Mouse (Mus musculus): ENCODE measurements around the gene Stambpl1. TPM values are rescaled to one million over a fixed set of nuclear protein-coding genes. Genes with fewer than 3 reads are reported as not detected.

Stambpl1 gene
- 10 to 100 TPM; 22.4 to 22.5 TPM for total RNA-seq (2023)

GRCm38 (mm10) chr19:34192008-34192963 lies at the start of gene Stambpl1:
Stambpl1 (plus strand) TSS chr19:34192229.

GRCm38 (mm10) chr19:34165891-34166290 lies 26.1 kb upstream of the Stambpl1 start, which contains the start of gene Ankrd22:
Ankrd22 (minus strand) TSS chr19:34166053.

GRCm38 (mm10) chr19:34254880-34255681 lies 63.1 kb downstream of the Stambpl1 start, which contains the start of gene Acta2:
Acta2 (minus strand) TSS chr19:34255590.

Other genes starting within 250 kb of the Stambpl1 start
- gene Lipf, start 231.0 kb upstream of the Stambpl1 start, total RNA-seq (2023) = not detected
- not detected for gene Lipk, start 183.9 kb upstream of the Stambpl1 start, total RNA-seq (2023)
- gene Lipn, start 124.9 kb upstream of the Stambpl1 start, total RNA-seq (2023) = under 1 TPM in 1 of 2 experiments, not detected in 1; 0.82 TPM
- not detected for gene Lipm, start 91.3 kb upstream of the Stambpl1 start, total RNA-seq (2023)
- 10 to 100 TPM; 47.3 to 59.8 TPM for gene Ankrd22, start 26.2 kb upstream of the Stambpl1 start, total RNA-seq (2023)
- 10 to 100 TPM; 23.8 to 28.4 TPM for gene Acta2, start 63.4 kb downstream of the Stambpl1 start, total RNA-seq (2023)
- 10 to 100 TPM; 40.1 to 44.2 TPM for gene Fas, start 98.4 kb downstream of the Stambpl1 start, total RNA-seq (2023)

All from neutrophil, adult 59 days (primary cell).